Mouse (Mus musculus): ENCODE measurements at regions not wholly inside any gene's neighbourhood (a gene's known extent, or its start where the extent isn't known, plus 50 kb on each side); places are given as distances from the start of the nearest gene placed in this dataset.

GRCm38 (mm10) chr1:95528726-95529125 lies 138.6 kb downstream of the St8sia4 start:
- DNase-seq: no peak
- Histone ChIP-seq H3K27me3 (ENCODE audit: insufficient read depth, low read length) (no peaks in the 10 kb centered on the region), H3K36me3 (ENCODE audit: insufficient read depth) (no peaks in the 10 kb centered on the region), H3K9ac (no peak overlapping the region), H3K27ac (ENCODE audit: low read depth, low read length) (no peak overlapping the region), H3K4me3 (ENCODE audit: low read depth, low read length) (no peak overlapping the region), H3K9me3 (ENCODE audit: low read length) (no peaks in the 10 kb centered on the region), H3K4me2 (ENCODE audit: low read depth) (no peak overlapping the region), H3K4me1 (ENCODE audit: insufficient read depth) (no peaks in the 10 kb centered on the region)
- no peak for TF ChIP-seq CTCF (IDR thresholded peaks at IDR 0.05; ENCODE audit: low read depth)
- no peak for ATAC-seq
- WGBS: 27% methylated on average over 4 of the region's 4 CpGs

- H3K27me3 ChIP-seq (ENCODE audit: insufficient read depth, low read length): no peaks in the 10 kb centered on the region
- ATAC-seq (no peak), DNase-seq (no peak)
- H3K36me3 ChIP-seq (ENCODE audit: insufficient read depth): no peaks in the 10 kb centered on the region
- no peak for TF ChIP-seq CTCF (IDR thresholded peaks at IDR 0.05; ENCODE audit: low read depth)
- WGBS: 90% methylated on average over 3 of the region's 3 CpGs
- H3K4me3 ChIP-seq (ENCODE audit: low read depth, low read length): no peak overlapping the region
- no peaks in the 10 kb centered on the region for H3K9me3 ChIP-seq (ENCODE audit: low read length)
- no peak overlapping the region for H3K9ac ChIP-seq
- no peaks in the 10 kb centered on the region for H3K4me1 ChIP-seq (ENCODE audit: insufficient read depth)
- no peak overlapping the region for H3K4me2 ChIP-seq (ENCODE audit: low read depth)
- no peak overlapping the region for H3K27ac ChIP-seq (ENCODE audit: low read depth, low read length)
Measured at GRCm38 (mm10) chr1:95531017-95531416, 136.4 kb downstream of the St8sia4 start.

Data from forebrain, postnatal 0 days (tissue).